Mouse (Mus musculus): ENCODE results near the gene Dlx3. TPM values are rescaled to one million over a fixed set of nuclear protein-coding genes. Genes with fewer than 3 reads are reported as not detected.

The Dlx3 gene
- polyA plus RNA-seq, 1 experiment: not detected

GRCm38 (mm10) chr11:95149462-95150268 lies 29.7 kb downstream of the Dlx3 start:
- no peak overlapping the region for H3K27ac ChIP-seq (replicated peaks; ENCODE audit: low read depth, low read length)
- no peak overlapping the region for H3K4me3 ChIP-seq (ENCODE audit: insufficient read depth, low read depth, low read length)
- peaks cover 9% of the 10 kb centered on the region for H3K4me1 ChIP-seq (ENCODE audit: control insufficient read depth, insufficient read depth, insufficient read length, low read length)

DNA sequence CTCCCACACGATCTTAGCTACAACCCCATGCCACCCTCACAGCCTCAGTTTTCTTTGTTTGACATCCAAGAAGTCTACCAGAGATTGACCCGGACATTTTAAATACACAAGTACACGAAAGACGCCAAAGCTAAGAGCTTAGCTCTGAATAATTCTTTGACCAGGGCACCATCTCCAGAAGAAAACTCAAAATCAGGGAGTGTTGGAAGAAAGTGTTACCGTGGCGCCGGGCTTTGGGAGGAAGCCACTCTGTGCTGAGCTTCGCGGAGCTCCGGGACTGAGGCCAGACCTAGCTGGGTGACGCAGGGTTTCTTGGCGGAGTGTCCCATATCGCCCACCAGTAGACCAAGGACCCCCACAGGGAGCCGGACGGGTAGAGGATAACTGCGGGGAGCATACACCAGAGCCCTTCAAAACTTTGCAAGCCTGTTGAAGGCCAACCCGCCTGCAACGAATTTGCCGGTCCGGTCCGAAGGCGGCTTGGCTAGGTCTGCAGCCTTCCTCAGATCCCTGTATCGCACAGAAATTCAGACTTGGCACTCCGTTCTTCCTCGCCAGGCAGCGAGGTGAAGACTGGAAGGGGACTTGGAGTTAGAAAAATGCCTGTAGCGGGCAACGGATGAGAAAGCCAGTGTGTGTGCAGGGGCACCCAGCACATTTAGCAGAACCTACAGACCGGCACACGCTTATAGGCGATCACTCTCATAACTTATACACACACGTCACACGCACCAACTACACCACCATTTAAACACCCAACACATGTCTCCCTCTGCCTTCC lies 30.5 kb downstream of the Dlx3 start:
- Histone ChIP-seq H3K4me1 (ENCODE audit: control insufficient read depth, insufficient read depth, insufficient read length, low read length) (peaks cover 5% of the 10 kb centered on the region), H3K4me3 (ENCODE audit: insufficient read depth, low read depth, low read length) (0 out of 2 replicates have a peak overlapping the region, but pooled peaks have one; percentile 3), H3K27ac (replicated peaks; ENCODE audit: low read depth, low read length) (no peak overlapping the region)

- Histone ChIP-seq H3K4me3 (ENCODE audit: insufficient read depth, low read depth, low read length) (no peak overlapping the region), H3K27ac (replicated peaks; ENCODE audit: low read depth, low read length) (no peak overlapping the region), H3K4me1 (ENCODE audit: control insufficient read depth, insufficient read depth, insufficient read length, low read length) (no peaks in the 10 kb centered on the region)
These were observed 33.2 kb downstream of the Dlx3 start for GRCm38 (mm10) chr11:95153116-95153515.

DNA sequence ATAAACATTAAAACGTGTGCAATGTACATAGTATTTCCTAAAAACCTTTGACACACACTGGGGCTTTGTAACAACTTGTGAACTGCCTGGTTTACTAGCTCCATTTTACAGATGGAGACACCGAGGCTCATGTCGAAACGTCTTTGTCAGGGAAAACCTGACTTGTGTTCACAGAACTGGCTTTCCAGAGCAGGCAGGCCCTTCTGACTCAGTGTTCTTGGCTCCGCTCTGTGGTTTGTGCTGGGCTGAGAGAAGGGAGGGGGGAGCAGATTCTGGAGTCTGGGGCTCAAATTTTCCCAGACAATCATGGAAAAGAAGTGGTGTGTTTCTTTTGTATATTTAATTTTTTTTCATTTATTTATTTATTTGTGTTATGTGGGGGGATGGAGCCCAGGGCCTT lies 33.8 kb downstream of the Dlx3 start:
- Histone ChIP-seq H3K4me1 (ENCODE audit: control insufficient read depth, insufficient read depth, insufficient read length, low read length) (no peaks in the 10 kb centered on the region), H3K27ac (replicated peaks; ENCODE audit: low read depth, low read length) (no peak overlapping the region), H3K4me3 (ENCODE audit: insufficient read depth, low read depth, low read length) (no peak overlapping the region)

DNA sequence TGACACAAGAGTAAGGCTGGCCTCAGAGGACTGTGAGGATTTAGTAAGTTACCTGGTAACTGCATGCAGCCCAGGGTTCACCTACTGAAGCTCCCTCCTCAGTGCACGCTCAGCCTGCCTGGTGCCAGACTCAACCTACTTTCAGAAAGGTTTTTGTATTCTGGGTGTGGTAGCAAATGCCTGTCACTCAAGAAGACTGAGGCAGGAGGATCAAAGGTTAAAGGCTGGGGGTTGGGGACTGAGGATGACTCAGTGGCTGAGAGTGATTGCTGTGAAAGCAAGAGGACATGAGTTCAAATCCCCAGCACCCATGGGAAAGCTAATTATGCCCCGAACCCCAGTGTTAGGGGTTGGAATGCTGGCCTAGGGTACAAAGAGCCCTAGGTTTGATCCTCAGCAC lies 35.6 kb downstream of the Dlx3 start:
- Histone ChIP-seq H3K4me1 (ENCODE audit: control insufficient read depth, insufficient read depth, insufficient read length, low read length) (no peaks in the 10 kb centered on the region), H3K4me3 (ENCODE audit: insufficient read depth, low read depth, low read length) (no peak overlapping the region), H3K27ac (replicated peaks; ENCODE audit: low read depth, low read length) (no peak overlapping the region)

- Histone ChIP-seq H3K4me3 (ENCODE audit: insufficient read depth, low read depth, low read length) (no peak overlapping the region), H3K27ac (replicated peaks; ENCODE audit: low read depth, low read length) (no peak overlapping the region), H3K4me1 (ENCODE audit: control insufficient read depth, insufficient read depth, insufficient read length, low read length) (no peaks in the 10 kb centered on the region)
These were observed 37.4 kb downstream of the Dlx3 start for GRCm38 (mm10) chr11:95157356-95157755.

GRCm38 (mm10) chr11:95157872-95158271 lies 38.0 kb downstream of the Dlx3 start:
- H3K4me3 ChIP-seq (ENCODE audit: insufficient read depth, low read depth, low read length): no peak overlapping the region
- no peaks in the 10 kb centered on the region for H3K4me1 ChIP-seq (ENCODE audit: control insufficient read depth, insufficient read depth, insufficient read length, low read length)
- H3K27ac ChIP-seq (replicated peaks; ENCODE audit: low read depth, low read length): no peak overlapping the region

DNA sequence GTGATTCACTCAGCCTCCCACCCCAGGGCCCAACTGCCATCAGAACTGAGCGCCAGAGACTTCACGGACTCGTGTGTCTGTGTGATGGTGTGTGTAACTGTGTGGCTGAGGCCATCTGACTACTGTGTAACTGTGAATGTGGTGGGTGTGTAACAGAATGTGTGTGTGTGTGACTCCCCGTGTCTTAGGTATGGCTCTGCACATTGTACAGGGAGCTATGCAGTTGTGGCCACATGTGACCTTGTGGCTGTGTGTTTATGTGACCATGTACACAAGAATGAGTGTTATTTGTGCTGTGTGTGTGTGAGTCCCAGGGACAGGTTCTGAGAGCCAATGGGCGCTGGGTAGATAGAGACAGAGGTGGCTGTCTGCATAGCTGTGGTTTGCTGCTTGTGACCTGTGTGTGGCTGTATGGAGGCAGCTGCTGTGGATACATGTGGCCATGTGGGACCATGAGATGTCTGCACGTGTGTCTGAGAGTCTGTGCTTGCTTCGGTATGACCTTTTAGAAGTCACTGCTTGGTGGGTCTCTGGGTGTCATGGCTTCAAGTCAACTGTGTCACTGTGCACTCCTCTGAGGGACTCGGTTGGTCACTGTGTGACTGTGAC lies 39.9 kb downstream of the Dlx3 start:
- no peak overlapping the region for H3K4me3 ChIP-seq (ENCODE audit: insufficient read depth, low read depth, low read length)
- H3K4me1 ChIP-seq (ENCODE audit: control insufficient read depth, insufficient read depth, insufficient read length, low read length): no peaks in the 10 kb centered on the region
- H3K27ac ChIP-seq (replicated peaks; ENCODE audit: low read depth, low read length): no peak overlapping the region

DNA sequence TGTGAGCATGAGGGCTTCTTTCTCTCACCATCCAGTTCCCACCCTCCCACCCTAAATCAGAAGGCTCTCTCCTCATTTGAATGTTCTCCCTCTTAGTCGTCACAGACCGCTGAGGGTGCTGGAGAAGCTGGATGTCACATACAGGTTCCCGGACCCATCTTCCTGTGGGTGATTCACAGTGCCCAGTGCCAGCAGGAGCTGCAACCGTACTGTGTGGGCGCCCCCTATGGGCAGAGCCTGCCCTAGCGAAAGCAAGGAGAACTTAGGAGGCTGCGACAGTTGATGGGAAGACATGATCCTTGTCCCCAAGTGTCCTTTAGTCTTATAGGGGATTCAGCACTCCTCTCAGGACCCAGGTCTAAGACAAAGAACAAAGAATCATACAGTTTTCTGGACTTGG lies 40.8 kb downstream of the Dlx3 start:
- no peaks in the 10 kb centered on the region for H3K4me1 ChIP-seq (ENCODE audit: control insufficient read depth, insufficient read depth, insufficient read length, low read length)

GRCm38 (mm10) chr11:95161708-95162107 lies 41.8 kb downstream of the Dlx3 start:
- Histone ChIP-seq H3K27ac (replicated peaks; ENCODE audit: low read depth, low read length) (no peak overlapping the region), H3K4me1 (ENCODE audit: control insufficient read depth, insufficient read depth, insufficient read length, low read length) (no peaks in the 10 kb centered on the region)

More for the DNA sequence above, 40.8 kb downstream of the Dlx3 start:
- Histone ChIP-seq H3K4me3 (ENCODE audit: insufficient read depth, low read depth, low read length) (no peak overlapping the region), H3K27ac (replicated peaks; ENCODE audit: low read depth, low read length) (no peak overlapping the region)

DNA sequence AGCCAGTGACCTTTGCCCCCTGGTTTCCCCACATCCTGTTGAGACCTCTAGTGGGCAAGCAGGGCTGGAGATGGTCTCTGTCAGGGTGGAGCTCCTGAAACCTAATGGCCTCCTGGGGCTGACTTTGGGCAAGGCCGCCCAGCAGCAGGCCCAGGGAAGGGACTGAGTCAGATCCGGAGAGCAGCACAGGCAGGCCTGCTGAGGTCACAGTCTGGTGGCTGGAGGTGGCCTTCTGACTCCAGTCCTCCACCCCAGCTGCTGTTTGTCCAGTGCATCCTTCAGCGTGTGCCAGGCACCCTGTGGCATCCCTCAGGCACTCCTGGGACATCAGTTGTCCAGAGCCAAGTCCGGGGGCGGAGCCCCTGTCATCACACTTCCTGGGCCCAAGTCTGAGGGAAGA lies 45.9 kb downstream of the Dlx3 start:
- no peak overlapping the region for H3K4me3 ChIP-seq (ENCODE audit: insufficient read depth, low read depth, low read length)
- H3K4me1 ChIP-seq (ENCODE audit: control insufficient read depth, insufficient read depth, insufficient read length, low read length): no peaks in the 10 kb centered on the region
- no peak overlapping the region for H3K27ac ChIP-seq (replicated peaks; ENCODE audit: low read depth, low read length)

More at GRCm38 (mm10) chr11:95161708-95162107, 41.8 kb downstream of the Dlx3 start:
- H3K4me3 ChIP-seq (ENCODE audit: insufficient read depth, low read depth, low read length): no peak overlapping the region

Other genes with a start within 250 kb of the Dlx3 start
- 36.9 and 49.1 TPM in 2 replicates for gene Col1a1, start 183.9 kb upstream of the Dlx3 start, polyA plus RNA-seq (2012; ENCODE audit: insufficient read depth, insufficient read length, missing spikeins)
- not detected in 2 replicates for gene Hils1, start 152.5 kb upstream of the Dlx3 start, polyA plus RNA-seq (2012; ENCODE audit: insufficient read depth, insufficient read length, missing spikeins)
- gene Sgca, start 143.8 kb upstream of the Dlx3 start, polyA plus RNA-seq (2012; ENCODE audit: insufficient read depth, insufficient read length, missing spikeins): 6.5 and 6.9 TPM in 2 replicates
- 70.8 and 83.5 TPM in 2 replicates for gene Ppp1r9b, start 129.1 kb upstream of the Dlx3 start, polyA plus RNA-seq (2012; ENCODE audit: insufficient read depth, insufficient read length, missing spikeins)
- 0.59 and 0.67 TPM in 2 replicates for gene Samd14, start 110.2 kb upstream of the Dlx3 start, polyA plus RNA-seq (2012; ENCODE audit: insufficient read depth, insufficient read length, missing spikeins)
- gene Pdk2, start 78.8 kb upstream of the Dlx3 start, polyA plus RNA-seq (2012; ENCODE audit: insufficient read depth, insufficient read length, missing spikeins): 224 and 274 TPM in 2 replicates
- 2.5 and 5.0 TPM in 2 replicates for gene Itga3, start 43.3 kb upstream of the Dlx3 start, polyA plus RNA-seq (2012; ENCODE audit: insufficient read depth, insufficient read length, missing spikeins)
- not detected in 2 replicates for gene Dlx4, start 26.1 kb downstream of the Dlx3 start, polyA plus RNA-seq (2012; ENCODE audit: insufficient read depth, insufficient read length, missing spikeins)
- gene Tac4, start 141.4 kb downstream of the Dlx3 start, polyA plus RNA-seq (2012; ENCODE audit: insufficient read depth, insufficient read length, missing spikeins): not detected in 2 replicates
- gene Kat7, start 190.1 kb downstream of the Dlx3 start, polyA plus RNA-seq (2012; ENCODE audit: insufficient read depth, insufficient read length, missing spikeins): 21.0 and 25.9 TPM in 2 replicates
- gene Fam117a, start 216.9 kb downstream of the Dlx3 start, polyA plus RNA-seq (2012; ENCODE audit: insufficient read depth, insufficient read length, missing spikeins): 11.0 and 14.8 TPM in 2 replicates

All from brown adipose tissue, adult 24 weeks (tissue).